Mouse (Mus musculus) mesoderm, embryonic 11.5 days (tissue): ENCODE data around the gene 4933402N03Rik.

Source experiments
- DNase-seq: peaks from one replicate; pipeline ENCODE4 v3.0.0-alpha.2; 2012; ENCODE audit warnings: low read depth, low spot score

The 4933402N03Rik gene

GRCm38 (mm10) chr7:131146214-131146613, at the start of gene 4933402N03Rik:
4933402N03Rik (minus strand) TSS chr7:131146314.
- DNase-seq = no peak

GRCm38 (mm10) chr7:131187996-131188395, 41.9 kb upstream of the 4933402N03Rik start:
- no peak for DNase-seq

- no peak for DNase-seq
Measured at GRCm38 (mm10) chr7:131187047-131187446, 40.9 kb upstream of the 4933402N03Rik start.

GRCm38 (mm10) chr7:131184339-131184738, 38.2 kb upstream of the 4933402N03Rik start:
- DNase-seq = no peak

- peak; percentile 37 for DNase-seq
Measured at GRCm38 (mm10) chr7:131182685-131183084, 36.6 kb upstream of the 4933402N03Rik start.

- DNase-seq = no peak
Measured at GRCm38 (mm10) chr7:131174121-131174520, 28.0 kb upstream of the 4933402N03Rik start, which contains the start of gene 5430419D17Rik. 5430419D17Rik (plus strand) TSS chr7:131174402.

GRCm38 (mm10) chr7:131169099-131169498, 23.0 kb upstream of the 4933402N03Rik start:
- DNase-seq = no peak

- no peak for DNase-seq
Measured at GRCm38 (mm10) chr7:131167771-131168170, 21.7 kb upstream of the 4933402N03Rik start.

- DNase-seq = no peak
Measured at GRCm38 (mm10) chr7:131162251-131162650, 16.1 kb upstream of the 4933402N03Rik start.

GRCm38 (mm10) chr7:131153044-131153443, 6.9 kb upstream of the 4933402N03Rik start:
- no peak for DNase-seq

- DNase-seq = no peak
Measured at GRCm38 (mm10) chr7:131150179-131150578, 4.1 kb upstream of the 4933402N03Rik start.

GRCm38 (mm10) chr7:131133181-131133580, 12.9 kb downstream of the 4933402N03Rik start:
- DNase-seq = no peak

- no peak for DNase-seq
Measured at GRCm38 (mm10) chr7:131130021-131130420, 16.1 kb downstream of the 4933402N03Rik start.

GRCm38 (mm10) chr7:131122210-131122807, 23.8 kb downstream of the 4933402N03Rik start:
- no peak for DNase-seq

- no peak for DNase-seq
Measured at GRCm38 (mm10) chr7:131114434-131114833, 31.7 kb downstream of the 4933402N03Rik start.

- DNase-seq = no peak
Measured at GRCm38 (mm10) chr7:131113676-131114075, 32.4 kb downstream of the 4933402N03Rik start.

- DNase-seq = peak; percentile 70
Measured at GRCm38 (mm10) chr7:131112486-131112885, 33.6 kb downstream of the 4933402N03Rik start.
